ENCODE assay signal across 7 mouse cellular contexts in the genomic region with DNA sequence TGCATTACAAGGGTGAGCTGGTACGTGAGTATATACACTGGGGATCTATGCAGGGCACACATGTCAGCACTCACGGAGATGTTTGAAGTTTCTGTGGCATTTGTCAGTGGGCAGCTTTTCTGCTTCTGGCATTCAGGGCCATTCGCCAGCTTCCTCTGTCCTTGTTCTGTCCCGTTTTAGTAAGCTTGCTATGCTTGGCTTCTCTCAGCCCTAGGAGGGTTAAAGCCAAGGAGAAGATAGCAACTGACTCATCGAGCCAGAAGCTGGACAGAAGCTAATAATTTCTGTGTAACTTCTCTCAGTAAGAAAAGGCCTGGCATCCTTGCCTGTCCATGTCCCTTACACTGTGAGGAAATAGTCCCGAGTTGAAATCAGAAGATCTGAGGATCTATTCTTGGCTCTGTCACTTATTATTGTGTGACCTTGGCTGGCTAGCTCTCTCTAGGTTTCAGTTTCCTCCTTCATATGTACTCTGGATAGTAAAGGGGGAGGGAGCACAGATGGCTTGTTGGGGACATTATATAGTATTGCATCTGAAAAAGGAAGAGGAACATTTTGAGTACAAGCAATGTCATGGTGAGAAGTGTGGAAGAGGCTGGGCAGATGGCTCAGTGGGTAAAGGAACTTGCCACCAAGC. TPM values are rescaled to one million over a fixed set of nuclear protein-coding genes. Genes with fewer than 3 reads are reported as not detected.
DNase-seq lines count a peak whose midpoint lies in the region; ATAC-seq lines count a peak whose summit lies in the region.

No protein-coding gene starts in this region.

- H3K9ac ChIP-seq in heart, embryonic 15.5 days = no peak overlapping the region

- H3K36me3 ChIP-seq in heart, embryonic 15.5 days = no peaks in the 10 kb centered on the region
- H3K36me3 ChIP-seq in splenic B cell, adult 2 months (ENCODE audit: control insufficient read depth, insufficient read depth, low read length, poor library complexity, severe bottlenecking) = no peaks in the 10 kb centered on the region
- no peaks in the 10 kb centered on the region for H3K36me3 ChIP-seq in hindbrain, embryonic 10.5 days

- peaks cover 8% of the 10 kb centered on the region for H3K4me1 ChIP-seq in heart, embryonic 15.5 days (replicated peaks)
- H3K4me1 ChIP-seq in hindbrain, embryonic 10.5 days (replicated peaks) = no peaks in the 10 kb centered on the region

- peak; percentile 49 for DNase-seq in right cerebral cortex, adult 18-20 months
- no peak for DNase-seq in right cerebral cortex, postnatal 25 days
- peak; percentile 65 for DNase-seq in cerebellum, adult 9-11 months
- peak; percentile 28 for DNase-seq in splenic B cell, adult 2 months (ENCODE audit: low read depth, low spot score)
- no peak for DNase-seq in layer of hippocampus, adult 8-10 months (ENCODE audit: low spot score in 2 of 2)
- no peak for DNase-seq in hindbrain, embryonic 10.5 days (ENCODE audit: low spot score)

- no peaks in the 10 kb centered on the region for H3K9me3 ChIP-seq in heart, embryonic 15.5 days (replicated peaks)
- no peaks in the 10 kb centered on the region for H3K9me3 ChIP-seq in hindbrain, embryonic 10.5 days

- 26% methylated on average over 6 of the region's 6 CpGs for WGBS in heart, embryonic 15.5 days
- 77% methylated on average over 6 of the region's 6 CpGs for WGBS in hindbrain, embryonic 10.5 days

- H3K27me3 ChIP-seq in heart, embryonic 15.5 days = no peaks in the 10 kb centered on the region
- H3K27me3 ChIP-seq in splenic B cell, adult 2 months (ENCODE audit: control insufficient read depth, insufficient read depth, low read length, poor library complexity, severe bottlenecking) = no peaks in the 10 kb centered on the region
- H3K27me3 ChIP-seq in hindbrain, embryonic 10.5 days (ENCODE audit: insufficient read depth, poor library complexity, severe bottlenecking) = no peaks in the 10 kb centered on the region

- peak; percentile 77; the same call in 1 of the 2 replicates for ATAC-seq in heart, embryonic 15.5 days (replicated peaks; ENCODE audit: insufficient number of reproducible peaks, insufficient read depth, low FRiP score, low read depth)

- peak overlapping the region; percentile 44 for H3K4me2 ChIP-seq in heart, embryonic 15.5 days

- H3K27ac ChIP-seq in heart, embryonic 15.5 days = peak overlapping the region; percentile 93
- H3K27ac ChIP-seq in hindbrain, embryonic 10.5 days = no peak overlapping the region

- H3K4me3 ChIP-seq in heart, embryonic 15.5 days = 0 out of 2 replicates have a peak overlapping the region, but pooled peaks have one; percentile 5
- no peak overlapping the region for H3K4me3 ChIP-seq in hindbrain, embryonic 10.5 days

RNA-seq across cellular contexts. Expression of a gene that starts 22.9 kb away (rescaled TPM):
- polyA plus RNA-seq in heart, embryonic 15.5 days (2015; fragmentation: Nextera tagmentation; extraction: Ambion mirVana) = 1.1 and 2.4 TPM in 2 replicates
- total RNA-seq in layer of hippocampus, adult 8-10 months (2022) = 100 to 1,000 TPM; 112 to 119 (median 115) TPM
- polyA plus RNA-seq in hindbrain, embryonic 10.5 days (2016; fragmentation: Nextera tagmentation; extraction: Ambion mirVana) = 16.6 and 33.1 TPM in 2 replicates

RNA-seq across cellular contexts. Expression of a gene that starts 23.2 kb away (rescaled TPM):
- 20.0 and 22.5 TPM in 2 replicates for polyA plus RNA-seq in heart, embryonic 15.5 days (2015; fragmentation: Nextera tagmentation; extraction: Ambion mirVana)
- 10 to 100 TPM; 61.2 to 72.6 (median 61.8) TPM for total RNA-seq in layer of hippocampus, adult 8-10 months (2022)
- 15.6 and 19.7 TPM in 2 replicates for polyA plus RNA-seq in hindbrain, embryonic 10.5 days (2016; fragmentation: Nextera tagmentation; extraction: Ambion mirVana)

RNA-seq across cellular contexts. Expression of a gene that starts 51.7 kb away (rescaled TPM):
- 20.0 and 26.9 TPM in 2 replicates for polyA plus RNA-seq in heart, embryonic 15.5 days (2015; fragmentation: Nextera tagmentation; extraction: Ambion mirVana)
- total RNA-seq in layer of hippocampus, adult 8-10 months (2022) = 10 to 100 TPM; 21.4 to 26.8 (median 22.2) TPM
- polyA plus RNA-seq in hindbrain, embryonic 10.5 days (2016; fragmentation: Nextera tagmentation; extraction: Ambion mirVana) = 19.9 and 20.6 TPM in 2 replicates

Comparison
In these comparisons a context has a peak if more than half of its experiments do, and no peak if none do; other contexts are left out.
1. DNase-seq: peak in right cerebral cortex, adult 18-20 months (single experiment), cerebellum, adult 9-11 months (single experiment) and splenic B cell, adult 2 months (single experiment); none in right cerebral cortex, postnatal 25 days (single experiment), layer of hippocampus, adult 8-10 months (0 of 2) and hindbrain, embryonic 10.5 days (single experiment).